Mouse (Mus musculus) cerebellum, postnatal 10 days (tissue): ENCODE results near the gene Ddc.

Source experiments
- DNase-seq, 2 experiments: peaks; one replicate each; pipeline ENCODE4 v3.0.0; 2021; ENCODE audit warnings: mixed read lengths in 2 of 2

Ddc gene

DNA sequence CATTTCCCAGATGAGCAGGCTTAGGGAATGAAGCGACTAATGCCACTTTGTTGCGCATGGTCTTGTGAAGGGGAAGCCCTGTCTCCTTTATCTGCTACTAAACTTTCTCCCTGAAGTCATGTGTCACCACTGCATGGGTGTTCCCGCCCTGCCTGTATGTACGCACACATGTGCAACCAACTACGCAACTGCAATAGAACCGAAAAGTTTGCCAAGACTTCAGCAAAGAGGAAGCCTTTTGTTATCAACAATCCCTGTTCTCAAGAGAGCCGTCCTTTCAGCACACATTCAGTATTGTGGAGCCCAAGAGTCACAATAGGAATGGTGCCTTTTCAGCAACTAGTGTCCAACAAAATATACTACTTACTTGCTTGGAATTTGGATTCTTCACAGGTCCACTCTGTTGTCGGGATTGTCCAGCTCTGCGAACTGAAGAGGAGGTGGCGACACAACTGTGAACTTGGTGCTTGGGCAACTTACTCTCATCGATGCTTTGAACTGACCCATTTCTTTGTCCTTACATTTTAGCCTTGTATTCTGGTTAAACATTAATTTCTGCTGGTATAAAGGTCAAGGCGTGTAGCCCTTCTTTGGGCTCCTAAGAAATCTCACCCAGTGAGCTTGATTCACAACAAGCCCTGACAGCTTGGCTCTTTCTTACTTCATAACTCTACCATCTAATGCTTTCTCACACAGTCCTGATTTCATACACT lies at the start of gene Ddc:
Gene Ddc (minus strand): TSS at position 500 of the 713 bp plus-strand sequence.
- DNase-seq, result no peak

DNA sequence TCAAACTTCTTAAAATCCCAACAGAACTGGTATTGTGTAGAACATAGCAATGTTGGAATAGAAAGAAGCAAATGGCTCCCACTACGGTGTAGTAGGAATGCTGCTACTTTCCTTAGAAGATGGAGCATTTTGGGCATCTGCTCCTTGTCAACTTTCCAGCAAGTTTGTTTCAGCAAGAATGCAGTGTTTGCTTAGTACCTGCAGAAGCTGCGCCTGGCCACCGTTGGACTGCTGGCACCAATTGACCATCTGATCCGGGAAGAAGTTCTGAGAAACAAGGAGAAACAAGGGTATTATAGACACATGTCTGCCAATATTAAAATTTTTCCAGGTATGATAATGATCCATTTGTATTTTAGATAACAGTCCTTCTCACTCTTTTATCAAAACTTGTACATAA lies 47.8 kb upstream of the Ddc start:
- no peak for DNase-seq

DNA sequence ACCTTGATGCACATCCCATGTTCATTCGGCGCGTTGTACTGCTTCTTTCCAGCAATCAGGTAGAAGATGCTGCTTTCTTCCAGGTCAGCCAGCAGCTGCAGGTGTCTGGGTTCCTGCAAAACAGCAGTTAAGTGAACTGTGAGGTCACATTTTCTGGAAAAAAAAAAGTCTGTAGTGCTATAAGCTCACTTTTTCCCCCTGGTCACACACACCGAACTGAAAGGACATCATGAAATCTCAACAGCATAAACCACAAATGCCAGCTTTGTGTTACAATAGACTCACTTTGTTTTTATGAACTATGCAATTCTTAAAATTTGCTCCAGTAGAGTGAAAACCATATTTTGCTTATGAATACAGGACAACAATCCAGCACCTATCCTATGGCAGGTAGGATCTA lies 46.9 kb upstream of the Ddc start:
- DNase-seq, result no peak

GRCm38 (mm10) chr11:11944082-11944349 lies 46.1 kb upstream of the Ddc start:
- DNase-seq, result no peak

DNA sequence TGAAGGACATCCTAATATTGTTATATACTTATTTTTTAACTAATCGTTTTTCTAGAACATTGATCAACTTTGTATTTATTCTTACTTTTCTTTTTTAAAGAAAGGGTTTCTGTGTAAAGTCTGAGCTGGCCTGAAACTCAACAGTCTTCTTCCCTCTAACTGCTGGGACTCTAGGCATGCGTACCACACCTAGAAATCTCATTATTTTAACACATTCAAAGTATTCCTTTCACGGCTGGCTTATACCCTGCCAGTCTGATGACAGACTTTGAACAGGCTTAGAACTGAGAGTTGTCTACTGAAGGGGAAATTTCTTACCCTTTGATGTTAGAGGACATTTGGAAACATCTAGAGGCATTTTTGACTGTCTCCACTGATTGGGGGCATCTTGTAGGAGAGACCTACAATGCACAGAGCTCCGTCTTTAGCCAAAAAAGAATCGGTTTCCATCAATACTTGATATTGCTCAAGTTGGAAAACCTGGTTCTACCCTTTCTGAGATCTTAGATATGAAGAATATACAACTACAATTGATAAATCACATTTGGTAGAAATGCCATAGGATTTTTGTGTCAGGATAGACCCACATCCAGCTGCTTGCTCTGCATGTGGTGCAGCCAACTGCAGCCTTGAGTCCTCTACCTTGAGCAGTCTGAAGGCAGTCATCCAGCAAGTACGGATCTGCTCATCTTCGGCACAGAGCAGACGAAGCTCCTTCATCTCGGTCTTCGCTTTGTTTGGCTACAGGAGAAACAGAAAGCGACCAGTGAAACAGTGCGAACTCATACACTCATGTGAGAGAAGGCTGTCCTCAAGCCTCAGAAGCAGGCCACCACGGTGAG lies 45.5 kb upstream of the Ddc start:
- no peak for DNase-seq

DNA sequence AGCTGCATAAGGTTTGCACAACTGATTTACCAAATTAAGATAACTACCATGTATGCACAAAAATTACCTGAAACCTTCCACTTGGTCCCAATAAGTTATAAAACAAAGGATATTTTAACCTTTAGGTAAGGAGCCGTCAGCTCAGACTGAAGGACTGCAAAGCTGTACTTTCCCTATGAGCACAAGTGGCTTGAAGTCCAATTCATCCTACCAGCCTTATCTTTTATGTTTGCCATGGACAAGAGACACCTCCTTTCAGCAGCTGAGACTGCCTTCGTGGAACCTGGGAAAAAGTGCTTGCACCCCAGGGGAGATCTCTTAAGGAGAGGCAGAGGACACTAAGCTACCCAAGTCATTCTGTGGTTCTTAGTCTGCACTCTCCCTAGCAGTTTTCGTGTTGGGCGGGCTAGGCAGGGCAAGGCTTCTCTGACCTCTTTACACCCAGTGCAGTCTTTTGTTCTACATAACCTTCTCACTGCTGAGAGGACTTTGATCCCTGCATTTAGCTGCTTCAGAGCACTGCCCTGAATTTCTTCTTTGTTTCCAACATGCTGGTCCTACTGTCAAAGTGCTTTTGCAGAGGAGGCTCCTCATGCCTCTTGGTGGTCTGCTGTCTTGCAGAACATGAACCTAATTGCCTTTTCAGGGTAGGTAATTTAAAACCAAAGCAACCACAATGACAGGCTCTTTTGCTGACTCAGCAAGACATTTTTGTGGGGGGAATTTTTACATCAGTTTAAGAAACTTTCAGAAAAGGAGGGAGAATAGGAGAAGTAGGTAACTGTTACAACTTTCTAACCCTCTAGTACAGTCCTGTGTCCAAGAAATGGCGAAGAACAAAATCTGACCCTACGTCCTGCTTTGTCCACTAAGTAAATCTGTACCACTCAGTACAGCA lies 44.6 kb upstream of the Ddc start:
- no peak for DNase-seq

DNA sequence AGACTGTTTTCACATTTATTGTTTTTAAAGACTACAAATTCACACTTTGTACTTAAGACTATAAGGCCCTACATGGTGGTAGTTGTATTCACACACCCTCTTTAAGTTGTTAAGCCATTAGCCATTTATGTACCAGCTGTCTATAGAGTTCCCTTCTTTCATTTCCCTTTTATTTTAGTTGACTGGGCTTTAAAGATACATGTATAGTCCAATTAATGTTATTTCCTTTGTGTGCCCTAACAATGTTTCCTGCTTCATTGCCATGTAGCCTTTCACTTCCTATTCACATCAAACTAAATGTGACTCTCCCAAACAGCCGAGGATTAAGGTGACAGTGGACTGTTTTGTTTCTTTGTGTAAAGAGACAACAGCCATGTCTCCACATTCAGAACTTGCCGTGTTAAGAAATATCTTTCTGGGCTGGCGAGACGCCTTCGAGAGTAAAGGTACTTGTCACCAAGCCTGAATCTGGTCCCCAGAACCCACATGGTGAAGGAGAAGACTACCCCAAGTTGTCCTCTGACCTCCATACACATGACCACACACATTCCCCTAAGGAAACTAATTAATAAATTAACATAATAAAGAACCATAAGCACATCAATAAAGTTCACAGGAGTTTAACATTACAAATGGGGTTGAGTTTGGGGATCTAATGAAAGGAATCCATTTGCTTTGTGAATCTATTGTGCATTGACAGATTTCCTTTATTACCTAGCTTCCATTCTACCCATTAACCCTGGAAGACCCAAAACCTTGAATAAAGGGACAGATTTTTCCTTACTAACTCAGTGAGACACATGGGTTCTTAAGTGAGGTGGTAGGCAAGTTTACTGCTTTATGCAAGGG lies 43.1 kb upstream of the Ddc start:
- DNase-seq, result no peak

DNA sequence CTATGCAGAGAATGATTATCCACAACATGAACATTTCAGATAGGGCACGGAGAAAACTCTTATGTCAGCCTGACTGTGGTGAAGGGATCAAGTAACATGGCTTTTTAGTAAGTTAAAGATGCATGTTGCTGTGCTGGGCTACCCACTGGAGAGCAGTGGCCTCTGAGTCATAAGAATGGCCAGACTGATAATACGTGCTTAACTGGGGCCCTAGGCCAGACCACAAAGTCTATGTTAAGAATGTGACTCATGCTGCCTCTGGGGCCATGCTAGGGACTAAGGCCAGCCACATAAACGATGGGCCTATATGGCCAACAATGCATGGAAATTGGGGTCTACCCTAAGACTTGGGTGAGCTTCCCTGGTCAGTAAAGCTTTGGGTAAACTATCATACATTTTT lies 41.7 kb upstream of the Ddc start:
- DNase-seq, result no peak

- DNase-seq, result no peak
These were observed 40.6 kb upstream of the Ddc start for GRCm38 (mm10) chr11:11938591-11938990.

GRCm38 (mm10) chr11:11937340-11938030 lies 39.5 kb upstream of the Ddc start:
- DNase-seq, result no peak

GRCm38 (mm10) chr11:11934808-11935207 lies 36.9 kb upstream of the Ddc start:
- DNase-seq, result no peak

GRCm38 (mm10) chr11:11932102-11932789 lies 34.3 kb upstream of the Ddc start:
- no peak for DNase-seq

GRCm38 (mm10) chr11:11931688-11932087 lies 33.7 kb upstream of the Ddc start:
- DNase-seq, result no peak

DNA sequence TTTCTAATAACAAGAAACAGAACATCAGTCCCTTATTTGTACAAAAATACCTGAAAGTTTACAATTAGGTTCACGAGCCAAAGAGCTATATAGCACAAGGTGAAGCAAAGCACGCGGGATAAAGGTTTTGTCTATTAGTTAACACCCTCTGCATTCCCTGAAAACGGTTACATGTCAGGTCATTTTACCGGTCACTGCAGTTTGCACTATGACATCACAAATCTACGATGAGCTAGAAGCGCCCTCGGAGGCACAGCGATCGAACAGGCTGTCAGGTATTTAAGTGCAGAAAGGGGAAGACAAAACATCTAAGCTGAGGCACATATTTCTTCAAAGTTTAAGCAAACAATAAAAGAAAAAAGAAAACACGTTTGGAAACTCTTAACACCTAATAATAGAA lies 32.6 kb upstream of the Ddc start:
- no peak for DNase-seq

DNA sequence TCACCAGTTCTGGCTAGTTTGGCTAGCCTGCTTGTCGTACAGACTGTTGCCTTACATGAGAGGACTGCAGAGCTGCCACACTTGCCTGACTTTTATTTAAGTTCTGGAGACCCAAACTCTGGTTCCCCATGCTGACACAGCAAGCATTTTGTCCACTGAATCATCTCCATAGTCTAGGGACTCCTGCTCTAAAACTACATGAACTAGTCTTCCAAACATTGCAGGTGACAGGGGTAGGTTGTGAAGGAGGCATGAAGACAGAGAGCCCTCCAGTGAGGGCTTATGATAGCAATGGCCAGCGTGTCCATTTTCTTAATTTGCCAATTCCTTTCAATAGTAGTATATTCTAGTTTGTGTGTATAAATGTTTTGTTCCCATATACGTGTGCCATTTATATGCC lies 31.1 kb upstream of the Ddc start:
- no peak for DNase-seq

DNA sequence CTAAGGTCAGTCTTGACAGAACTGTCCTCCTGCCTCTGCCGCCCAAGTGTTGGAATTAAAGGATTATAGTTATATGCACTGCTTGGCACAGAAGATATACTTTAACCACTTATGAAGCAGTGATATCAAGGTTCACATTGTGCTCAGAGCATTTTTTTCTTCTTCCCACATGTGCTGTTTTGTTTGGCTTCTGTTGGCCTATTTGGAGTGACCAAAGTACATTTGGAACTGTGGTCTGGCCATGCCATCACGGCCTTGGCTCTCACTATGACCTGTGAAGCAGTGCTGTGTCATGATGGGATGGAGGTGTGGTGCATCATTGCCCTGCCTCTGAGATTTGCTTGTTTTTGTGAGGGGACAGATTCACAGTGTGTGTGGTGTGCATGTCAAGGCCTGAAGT lies 30.6 kb upstream of the Ddc start:
- DNase-seq, result no peak

- no peak for DNase-seq
These were observed 26.0 kb upstream of the Ddc start for GRCm38 (mm10) chr11:11923900-11924299.

DNA sequence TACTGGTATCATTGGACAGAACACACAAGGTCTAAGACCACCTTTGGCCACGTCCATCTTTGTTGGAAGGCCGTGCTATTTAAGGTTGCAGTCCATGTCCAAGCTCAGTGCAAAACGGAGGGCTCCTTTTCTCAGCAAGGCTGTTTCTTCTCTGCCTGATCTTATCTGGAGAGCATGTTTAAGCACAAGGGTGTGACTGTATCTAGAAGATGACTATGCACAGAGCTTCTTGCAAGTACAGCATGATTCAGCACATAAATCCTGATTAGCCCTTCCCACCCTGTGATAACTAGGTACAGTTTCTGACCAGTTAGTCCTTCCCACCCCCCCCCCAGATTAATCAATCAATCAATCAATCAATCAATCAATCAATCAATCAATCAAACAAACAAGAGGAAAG lies 25.4 kb upstream of the Ddc start:
- DNase-seq, result no peak

- no peak for DNase-seq
These were observed 24.2 kb upstream of the Ddc start for GRCm38 (mm10) chr11:11922106-11922505.

- no peak for DNase-seq
These were observed 9.9 kb upstream of the Ddc start for GRCm38 (mm10) chr11:11907703-11908413.

DNA sequence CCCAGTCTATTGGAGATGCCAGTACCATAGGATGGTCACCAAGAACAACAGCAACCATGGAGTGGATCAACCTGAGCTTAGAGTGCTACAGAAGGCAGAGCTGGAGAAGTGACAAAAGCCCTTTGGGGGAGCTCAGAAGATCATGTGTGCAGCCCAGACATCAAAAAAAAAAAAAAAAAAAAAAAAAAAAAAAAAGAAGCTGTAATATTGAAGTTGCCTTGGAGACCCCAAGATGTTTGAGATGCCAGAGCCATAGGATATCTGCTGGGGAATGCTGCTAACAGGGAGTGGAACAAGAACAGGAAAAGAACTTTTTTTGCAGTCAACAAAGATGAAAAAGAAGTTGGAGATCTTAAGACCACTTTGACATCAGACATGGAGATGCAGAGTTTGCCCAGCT lies 7.6 kb upstream of the Ddc start:
- DNase-seq, result no peak
